Comparison of ENCODE assay signal across 13 mouse cellular contexts in genomic region chr1:172468301-172468877, GRCm38 (mm10). TPM values are rescaled to one million over a fixed set of nuclear protein-coding genes. Genes with fewer than 3 reads are reported as not detected.
"Had no signal": no experiment of that assay in that cellular context is flagged by ENCODE, and none has a peak within 500 bp of the region (broad histone marks: within the 10 kb centered on the region; RNA-seq: fewer than 3 reads in every experiment).

No protein-coding gene starts in this region.

- H3K27me3 ChIP-seq: limb, embryonic 12.5 days; liver, embryonic 13.5 days; midbrain, embryonic 12.5 days; neural tube, embryonic 12.5 days had no signal

- DNase-seq: kidney, adult 9 months; kidney, postnatal 4 days; layer of hippocampus, adult 9-11 months; liver; liver, embryonic 13.5 days; liver, postnatal 0 days; thymus, postnatal 4 days had no signal

- H3K4me3 ChIP-seq: limb, embryonic 12.5 days; liver, embryonic 13.5 days; midbrain, embryonic 12.5 days; neural tube, embryonic 12.5 days had no signal

- H3K4me1 ChIP-seq: limb, embryonic 12.5 days; midbrain, embryonic 12.5 days; neural tube, embryonic 12.5 days had no signal

- H3K9ac ChIP-seq: limb, embryonic 12.5 days; liver, embryonic 13.5 days; liver, postnatal 0 days; midbrain, embryonic 12.5 days; neural tube, embryonic 12.5 days had no signal

- H3K9me3 ChIP-seq: limb, embryonic 12.5 days; liver, embryonic 13.5 days; midbrain, embryonic 12.5 days; neural tube, embryonic 12.5 days had no signal

- H3K36me3 ChIP-seq: limb, embryonic 12.5 days; liver, embryonic 13.5 days; midbrain, embryonic 12.5 days; neural tube, embryonic 12.5 days had no signal

- ATAC-seq: liver, postnatal 0 days had no signal

- H3K27ac ChIP-seq: kidney, postnatal 0 days; limb, embryonic 12.5 days; liver, embryonic 13.5 days; midbrain, embryonic 12.5 days; neural tube, embryonic 12.5 days; stomach, postnatal 0 days had no signal

RNA-seq across cellular contexts. Expression of gene Slamf9, which starts 6.8 kb away (rescaled TPM):
- total RNA-seq: megakaryocyte-erythroid progenitor cell, adult 5-6 weeks had no signal
